Mouse (Mus musculus) embryonic facial prominence, embryonic 10.5 days (tissue): Measurements from ENCODE around the gene Gli2. TPM values are rescaled to one million over a fixed set of nuclear protein-coding genes. Genes with fewer than 3 reads are reported as not detected.

Experiments
- DNase-seq: peaks from one replicate; pipeline ENCODE4 v3.0.0-alpha.2; 2017; ENCODE audit warnings: low spot score
- H3K27ac ChIP-seq: fragments of 300-500 bp; sonication (generic); replicated peaks from 2 replicates; pipeline ENCODE4 v1.5.1; 2016; ENCODE audit warnings: mild to moderate bottlenecking
- H3K27me3 ChIP-seq: fragments of 300-500 bp; sonication (generic); replicated peaks from 2 replicates; pipeline ENCODE4 v1.6.1; 2016; ENCODE audit warnings: low read depth, mild to moderate bottlenecking; ENCODE audit not compliant: poor library complexity, severe bottlenecking
- H3K36me3 ChIP-seq: fragments of 300-500 bp; sonication (generic); replicated peaks from 2 replicates; pipeline ENCODE4 v1.6.1; 2016; ENCODE audit warnings: mild to moderate bottlenecking, moderate library complexity
- H3K4me1 ChIP-seq: fragments of 300-500 bp; sonication (generic); 2 replicates; pipeline ENCODE4 v1.6.1; 2016
- H3K4me3 ChIP-seq: fragments of 300-500 bp; sonication (generic); 2 replicates; pipeline ENCODE4 v1.5.1; 2016; ENCODE audit warnings: mild to moderate bottlenecking, moderate library complexity
- H3K9me3 ChIP-seq: fragments of 300-500 bp; sonication (generic); 2 replicates; pipeline ENCODE4 v1.6.1; 2016; ENCODE audit warnings: mild to moderate bottlenecking
- WGBS: fragments of 180-500 bp; shearing (Covaris S2); methylation state at CpG from one replicate; pipeline ENCODE4 v1.1.7; 2016; 5-methylcytosine and 5-hydroxymethylcytosine counted together
- polyA plus RNA-seq: library from polyadenylated mRNA; unstranded; fragments of >200 nt; fragmentation: Nextera tagmentation; extraction: Ambion mirVana; gene quantifications from 2 replicates; pipeline ENCODE4 v1.2.1, GENCODE M21; 2016

The Gli2 gene
- polyA plus RNA-seq, 1 experiment from 2014 or later, result 14.1 TPM

DNA sequence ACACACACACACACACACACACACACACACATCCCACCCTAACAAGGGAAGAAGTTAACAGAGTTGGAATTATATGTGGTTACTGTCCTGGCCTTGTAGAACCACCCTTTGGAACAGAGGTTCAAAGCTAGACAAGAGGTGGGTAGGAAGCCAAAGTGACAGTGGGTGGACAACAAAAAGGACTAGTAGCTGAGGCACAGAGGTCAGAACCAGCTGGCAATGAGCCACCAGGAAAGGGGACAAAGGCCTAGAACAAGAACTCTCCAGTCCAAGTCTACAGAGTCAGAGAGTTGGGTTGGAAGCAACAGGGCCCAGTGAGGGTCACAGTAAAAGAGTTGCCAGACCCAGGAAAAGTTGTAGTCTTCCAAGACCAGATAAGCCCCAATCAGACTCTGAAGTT, 34.4 kb downstream of the Gli2 start:
- no peaks in the 10 kb centered on the region for H3K9me3 ChIP-seq
- peaks cover 19% of the 10 kb centered on the region for H3K4me1 ChIP-seq
- no peak for DNase-seq
- H3K27me3 ChIP-seq, result no peaks in the 10 kb centered on the region
- H3K27ac ChIP-seq, result no peak overlapping the region
- peaks cover 47% of the 10 kb centered on the region for H3K36me3 ChIP-seq
- no peak overlapping the region for H3K4me3 ChIP-seq

DNA sequence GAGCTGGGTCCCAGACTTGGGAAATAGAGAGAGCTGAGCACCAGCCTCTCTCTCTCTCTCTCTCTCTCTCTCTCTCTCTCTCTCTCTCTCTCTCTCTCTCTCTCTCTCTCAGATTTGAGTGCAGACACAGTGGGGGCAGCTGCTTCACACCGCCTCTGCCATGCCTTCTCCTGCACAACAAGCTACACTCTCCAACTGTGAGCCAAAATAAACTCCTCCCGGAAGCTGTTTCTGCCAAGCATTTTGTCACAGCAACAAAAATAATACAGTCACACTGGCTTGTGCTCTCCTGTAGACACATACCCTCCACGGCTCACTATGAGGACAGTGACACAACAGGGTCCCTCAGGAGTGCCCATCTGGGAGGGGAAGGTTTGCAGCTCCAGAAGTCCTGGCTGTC, 36.6 kb downstream of the Gli2 start:
- peaks cover 6% of the 10 kb centered on the region; the same call in 1 of the 2 replicates for H3K4me1 ChIP-seq
- 79% methylated on average over 3 of the region's 3 CpGs for WGBS
- H3K9me3 ChIP-seq, result no peaks in the 10 kb centered on the region
- no peaks in the 10 kb centered on the region for H3K27me3 ChIP-seq
- H3K36me3 ChIP-seq, result peaks cover 47% of the 10 kb centered on the region
- DNase-seq, result no peak
- no peak overlapping the region for H3K27ac ChIP-seq
- no peak overlapping the region for H3K4me3 ChIP-seq

DNA sequence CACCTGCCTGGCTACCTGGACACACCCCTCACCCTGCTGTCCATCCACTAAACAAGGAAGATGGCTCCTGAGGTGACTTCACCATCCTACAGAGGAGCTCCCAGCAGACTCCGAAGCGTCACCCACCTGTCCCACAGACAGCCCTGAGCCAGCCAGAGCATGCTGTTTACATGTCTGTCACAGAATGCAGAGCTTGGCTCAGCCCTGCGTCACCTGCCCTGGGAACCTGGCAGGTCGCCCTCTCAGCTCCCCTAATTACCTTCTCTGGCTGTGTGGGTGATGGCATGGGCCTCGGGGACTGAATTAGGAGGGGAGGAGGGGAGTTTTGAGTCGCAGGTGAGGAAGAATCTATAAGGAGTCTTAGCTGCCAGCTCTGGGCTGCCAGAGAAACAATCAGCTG, 38.3 kb downstream of the Gli2 start:
- H3K4me1 ChIP-seq, result peaks cover 6% of the 10 kb centered on the region; the same call in 1 of the 2 replicates

DNA sequence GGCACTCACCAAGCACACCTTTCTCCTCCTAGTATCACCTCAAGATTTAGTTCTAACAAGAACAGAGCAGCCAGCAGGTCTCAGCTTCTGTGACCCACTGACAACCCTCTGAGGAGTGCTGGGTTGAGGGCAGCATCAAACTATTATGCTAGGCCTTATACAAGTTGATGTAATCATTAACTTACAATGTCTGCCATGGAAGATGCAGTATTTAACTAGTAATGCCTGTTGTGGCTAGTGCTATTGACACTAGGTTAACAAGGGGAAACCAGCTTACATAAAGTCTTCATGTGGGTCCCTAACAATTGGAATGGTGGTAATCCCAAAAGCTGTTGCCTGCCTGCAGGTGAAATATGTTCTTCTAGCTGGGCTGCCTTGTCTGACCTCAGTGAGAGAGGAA, 44.5 kb downstream of the Gli2 start:
- no peaks in the 10 kb centered on the region for H3K27me3 ChIP-seq
- DNase-seq, result no peak
- H3K36me3 ChIP-seq, result peaks cover 42% of the 10 kb centered on the region

More for the DNA sequence above, 38.3 kb downstream of the Gli2 start:
- Histone ChIP-seq H3K27me3 (no peaks in the 10 kb centered on the region), H3K4me3 (no peak overlapping the region), H3K9me3 (no peaks in the 10 kb centered on the region), H3K36me3 (peaks cover 35% of the 10 kb centered on the region), H3K27ac (no peak overlapping the region)
- DNase-seq, result no peak
- 76% methylated on average over 6 of the region's 6 CpGs for WGBS

DNA sequence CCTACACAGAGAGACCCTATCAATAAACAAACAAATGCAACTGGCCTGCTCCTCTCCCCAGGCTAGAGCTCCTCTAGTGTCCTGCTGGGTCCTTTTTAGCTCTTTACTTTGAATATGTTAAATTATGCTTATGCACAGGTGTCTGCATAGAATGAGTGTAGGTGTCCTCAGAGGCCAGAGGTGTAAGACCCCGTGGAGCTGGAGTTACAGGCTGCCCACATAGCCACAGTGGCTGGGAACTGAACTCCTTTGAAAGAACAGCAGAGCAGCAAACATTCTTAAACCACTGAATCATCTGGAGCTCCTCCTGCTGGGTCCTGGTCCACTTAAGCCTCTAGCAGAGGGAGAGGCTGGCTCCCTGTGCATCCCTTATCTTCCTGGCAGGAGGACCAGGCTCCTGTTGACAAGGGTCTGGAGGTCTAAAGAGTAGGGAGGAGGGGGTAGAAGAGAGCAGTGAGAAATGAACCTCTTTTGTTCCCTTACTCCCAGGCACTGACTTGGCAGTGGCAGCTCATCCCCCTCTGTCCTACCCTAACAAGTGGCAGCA, 49.5 kb downstream of the Gli2 start:
- Histone ChIP-seq H3K4me3 (no peak overlapping the region), H3K27ac (no peak overlapping the region), H3K36me3 (peaks cover 58% of the 10 kb centered on the region), H3K4me1 (peaks cover 46% of the 10 kb centered on the region), H3K9me3 (no peaks in the 10 kb centered on the region), H3K27me3 (no peaks in the 10 kb centered on the region)
- WGBS, result 64% methylated on average over 1 of the region's 1 CpGs
- DNase-seq, result no peak

More for the DNA sequence above, 44.5 kb downstream of the Gli2 start:
- Histone ChIP-seq H3K9me3 (no peaks in the 10 kb centered on the region), H3K4me3 (no peak overlapping the region), H3K27ac (no peak overlapping the region), H3K4me1 (peaks cover 36% of the 10 kb centered on the region)

DNA sequence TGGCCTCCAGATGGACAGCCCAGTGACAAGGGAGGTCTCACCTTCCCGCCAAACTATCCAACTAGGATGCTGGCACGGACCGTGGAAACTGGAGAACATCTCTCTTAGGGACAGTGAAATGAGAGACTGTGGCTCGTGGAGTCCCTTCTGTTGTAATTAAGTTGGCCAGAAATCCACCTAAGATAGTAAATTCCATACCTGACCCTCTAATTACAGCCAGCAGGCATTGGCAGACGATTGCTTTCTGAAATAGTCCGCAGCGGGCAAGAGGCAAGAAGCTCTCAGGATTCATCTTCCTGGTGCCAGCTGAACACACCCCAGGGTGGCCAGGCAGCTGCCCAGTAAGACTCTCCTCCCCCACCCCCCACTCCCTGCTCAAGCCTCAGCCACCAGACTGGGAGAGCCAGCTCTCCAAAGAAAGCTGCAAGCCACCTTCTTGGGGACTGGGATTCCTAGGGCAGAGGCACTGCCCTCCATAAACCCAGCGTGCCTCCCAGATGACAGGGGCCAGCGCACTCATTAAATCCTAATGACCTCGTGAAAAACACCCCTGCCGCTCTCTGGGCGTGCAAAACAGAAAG, 51.9 kb downstream of the Gli2 start:
- no peak for DNase-seq
- Histone ChIP-seq H3K4me3 (no peak overlapping the region), H3K27me3 (no peaks in the 10 kb centered on the region), H3K4me1 (peaks cover 34% of the 10 kb centered on the region), H3K9me3 (no peaks in the 10 kb centered on the region), H3K27ac (peak overlapping the region; percentile 11; the same call in 1 of the 2 replicates), H3K36me3 (peaks cover 71% of the 10 kb centered on the region)
- 48% methylated on average over 12 of the region's 12 CpGs for WGBS

DNA sequence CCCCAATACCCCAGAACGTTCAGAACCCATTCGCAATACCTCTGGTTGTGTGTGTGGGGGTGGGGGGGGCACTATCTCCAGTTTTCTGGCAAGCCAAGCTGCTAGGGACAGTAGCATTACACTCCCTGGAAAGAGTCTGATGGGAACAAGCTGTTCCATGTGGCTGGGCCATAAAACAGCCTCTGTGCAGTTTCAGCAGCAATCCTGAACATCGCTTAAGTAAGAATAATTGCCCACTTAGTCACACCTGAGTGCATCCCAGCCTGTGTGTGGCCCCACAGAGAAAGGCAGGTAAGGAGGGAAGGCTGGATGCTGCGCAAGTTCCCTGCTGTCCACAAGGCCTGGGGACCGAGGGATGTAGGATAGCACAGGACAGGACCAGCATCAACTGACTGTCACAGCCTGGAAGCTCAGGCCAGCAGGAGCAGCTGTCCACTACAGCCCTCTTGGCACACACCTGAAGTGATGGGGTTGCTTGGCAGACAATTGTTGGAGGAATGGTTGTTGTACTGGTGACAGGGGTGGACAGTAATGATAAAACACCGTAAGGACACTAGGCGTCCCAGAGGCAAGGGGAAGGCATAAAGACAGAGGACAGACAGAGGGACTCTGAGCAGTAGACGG, 58.8 kb downstream of the Gli2 start:
- no peaks in the 10 kb centered on the region for H3K9me3 ChIP-seq
- WGBS, result 85% methylated on average over 8 of the region's 8 CpGs
- peaks cover 89% of the 10 kb centered on the region for H3K36me3 ChIP-seq
- H3K27ac ChIP-seq, result no peak overlapping the region
- H3K4me3 ChIP-seq, result no peak overlapping the region
- H3K4me1 ChIP-seq, result peaks cover 8% of the 10 kb centered on the region
- no peaks in the 10 kb centered on the region for H3K27me3 ChIP-seq
- DNase-seq, result no peak

DNA sequence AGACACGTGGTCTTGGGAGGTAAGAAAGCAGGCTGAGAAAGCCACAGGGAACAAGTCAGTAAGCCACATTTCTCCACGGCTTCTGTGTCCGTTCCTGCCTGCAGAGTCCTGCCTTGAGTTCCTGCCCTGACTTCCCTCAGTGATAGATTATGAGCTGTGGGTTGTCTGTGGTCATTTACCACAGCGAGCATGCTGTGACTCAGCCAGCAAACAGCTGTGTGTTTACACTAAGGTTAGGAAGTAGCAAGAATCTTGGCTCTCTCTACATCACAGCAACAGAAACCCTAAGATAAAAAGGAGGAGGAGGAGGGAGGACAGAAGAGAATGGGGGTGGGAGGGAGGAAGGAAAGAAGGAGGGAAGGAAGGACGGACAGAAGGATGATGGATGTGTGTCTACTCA, 59.6 kb downstream of the Gli2 start:
- Histone ChIP-seq H3K36me3 (peaks cover 89% of the 10 kb centered on the region), H3K9me3 (no peaks in the 10 kb centered on the region), H3K4me1 (peaks cover 8% of the 10 kb centered on the region), H3K27ac (no peak overlapping the region), H3K4me3 (no peak overlapping the region), H3K27me3 (no peaks in the 10 kb centered on the region)
- DNase-seq, result no peak
- 87% methylated on average over 5 of the region's 5 CpGs for WGBS

DNA sequence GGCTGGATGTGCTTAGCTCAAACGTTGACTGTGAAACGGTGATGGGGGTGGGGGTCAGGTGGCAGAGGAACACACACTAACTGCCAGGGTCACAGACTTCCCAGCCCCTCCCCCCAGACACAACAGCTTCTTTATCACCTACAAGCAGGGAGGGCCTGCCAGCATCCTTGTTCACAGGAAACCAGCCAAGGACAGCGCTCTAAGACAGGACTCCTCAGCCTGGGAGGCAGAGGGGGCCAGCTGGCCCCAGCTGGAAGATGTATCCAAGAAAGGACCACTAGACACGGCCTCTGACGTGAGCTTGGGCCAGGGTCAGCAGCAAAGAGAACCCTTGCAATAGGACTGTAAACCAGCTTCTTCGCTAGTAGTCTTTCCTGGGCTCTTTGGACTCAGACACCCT, 65.1 kb downstream of the Gli2 start:
- H3K4me3 ChIP-seq, result no peak overlapping the region
- peaks cover 27% of the 10 kb centered on the region for H3K4me1 ChIP-seq
- H3K36me3 ChIP-seq, result peaks cover 67% of the 10 kb centered on the region
- no peak overlapping the region; the same call in 1 of the 2 replicates for H3K27ac ChIP-seq
- no peak for DNase-seq
- no peaks in the 10 kb centered on the region for H3K9me3 ChIP-seq
- WGBS, result 74% methylated on average over 6 of the region's 6 CpGs
- no peaks in the 10 kb centered on the region for H3K27me3 ChIP-seq

DNA sequence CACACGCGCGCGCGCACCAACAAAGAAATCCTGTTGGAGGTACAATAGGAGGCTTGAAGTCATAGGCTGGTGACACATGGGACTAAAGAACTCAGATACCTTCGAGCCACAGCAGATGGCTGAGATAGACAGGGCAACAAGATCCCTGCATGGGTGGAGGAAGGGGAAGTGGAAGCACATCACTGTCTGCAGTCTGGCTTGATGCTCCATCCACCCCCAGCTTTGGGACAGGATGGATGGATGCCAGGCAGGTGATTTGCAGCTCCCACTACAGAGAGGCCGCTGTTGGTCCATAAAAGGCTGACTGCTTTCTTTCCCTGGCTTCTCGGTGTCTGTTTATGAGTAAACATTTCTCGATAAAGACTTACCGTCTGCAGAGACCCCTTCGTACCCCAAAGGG, 65.9 kb downstream of the Gli2 start:
- peaks cover 61% of the 10 kb centered on the region for H3K36me3 ChIP-seq
- no peak for DNase-seq
- H3K4me1 ChIP-seq, result peaks cover 35% of the 10 kb centered on the region
- H3K27me3 ChIP-seq, result no peaks in the 10 kb centered on the region
- H3K4me3 ChIP-seq, result no peak overlapping the region
- WGBS, result 94% methylated on average over 11 of the region's 11 CpGs
- no peaks in the 10 kb centered on the region for H3K9me3 ChIP-seq
- H3K27ac ChIP-seq, result no peak overlapping the region

DNA sequence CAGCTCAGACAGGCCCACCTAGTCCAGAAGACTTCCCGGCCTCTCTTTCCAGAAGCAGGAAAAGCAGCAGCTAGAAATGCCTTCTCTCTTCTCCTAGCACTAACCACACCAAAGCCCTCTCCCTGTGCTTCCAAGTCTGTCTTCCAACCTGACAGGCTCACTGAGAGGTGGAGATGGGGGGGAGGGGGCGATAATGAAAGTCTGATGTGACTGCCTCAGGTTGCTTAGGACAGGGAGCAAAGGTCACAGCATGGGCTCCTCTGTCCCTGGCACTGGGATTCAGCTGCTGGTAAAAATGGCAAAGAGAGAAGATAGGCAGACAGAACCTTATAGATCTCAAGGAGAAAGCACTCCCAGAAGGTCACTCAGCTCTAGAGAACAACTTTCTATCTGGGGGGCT, 70.0 kb downstream of the Gli2 start:
- Histone ChIP-seq H3K4me1 (peaks cover 60% of the 10 kb centered on the region), H3K9me3 (no peaks in the 10 kb centered on the region), H3K36me3 (peaks cover 43% of the 10 kb centered on the region), H3K4me3 (peak overlapping the region; percentile 35), H3K27me3 (no peaks in the 10 kb centered on the region), H3K27ac (peak overlapping the region; percentile 82)
- DNase-seq, result peak; percentile 64
- WGBS, result 9% methylated on average over 2 of the region's 2 CpGs

DNA sequence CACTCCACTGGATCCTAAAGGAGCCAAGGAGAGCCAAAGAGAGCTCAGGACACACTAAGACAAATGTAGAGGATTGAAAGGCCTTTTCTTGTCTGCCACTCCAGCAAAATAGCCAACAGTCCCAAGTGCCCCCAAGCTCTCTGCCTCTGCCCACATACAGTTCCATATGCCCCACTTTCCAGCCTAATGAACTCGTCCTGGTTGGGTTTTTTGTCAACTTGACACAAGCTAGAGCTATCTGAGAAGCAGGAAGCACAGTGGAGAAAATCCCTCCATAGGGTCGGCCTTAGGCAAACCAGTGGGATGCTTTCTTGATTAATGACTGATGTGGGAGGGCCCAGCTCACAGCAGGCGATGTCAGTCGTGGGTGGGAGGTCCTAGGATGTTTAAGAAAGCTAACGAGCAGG, 70.6 kb downstream of the Gli2 start:
- 3% methylated on average over 5 of the region's 5 CpGs for WGBS
- DNase-seq, result peak; percentile 45
- Histone ChIP-seq H3K36me3 (peaks cover 38% of the 10 kb centered on the region), H3K4me3 (peak overlapping the region; percentile 35), H3K27me3 (no peaks in the 10 kb centered on the region), H3K9me3 (no peaks in the 10 kb centered on the region), H3K4me1 (peaks cover 60% of the 10 kb centered on the region), H3K27ac (peak overlapping the region; percentile 82)
